Mouse (Mus musculus) testis, adult 2 months (tissue): Measurements from ENCODE around the gene Anxa5.

Experiments
- CTCF ChIP-seq: fragments of 200-500 bp; IDR thresholded peaks from 2 replicates; pipeline ENCODE4 v1.5.1; 2012; ENCODE audit warnings: low read depth, mild to moderate bottlenecking, inconsistent platforms, low read length, moderate library complexity; ENCODE audit not compliant: control insufficient read depth, insufficient read depth, insufficient replicate concordance
- POLR2A ChIP-seq: fragments of 200-500 bp; IDR thresholded peaks from 2 replicates; pipeline ENCODE4 v1.6.1; 2012; ENCODE audit warnings: low read depth, mild to moderate bottlenecking, inconsistent platforms, low read length, moderate library complexity; ENCODE audit not compliant: control insufficient read depth

GRCm38 (mm10) chr3:36494613-36495012 lies 18.9 kb upstream of the Anxa5 start:
- TF ChIP-seq POLR2A (no peak), CTCF (no peak)
